Mouse (Mus musculus): ENCODE results near the gene Med12l. TPM values are rescaled to one million over a fixed set of nuclear protein-coding genes. Genes with fewer than 3 reads are reported as not detected.

Gene Med12l
- total and polyA plus RNA-seq, 3 experiments: 0.93 to 2.0 (median 1.5) TPM

Other genes with a start within 250 kb of the Med12l start
- gene Mindy4b-ps, start 183.5 kb upstream of the Med12l start, total RNA-seq (2012; rRNA removed): not detected in 2 replicates
- not detected in 2 replicates for gene Mindy4b-ps, start 183.5 kb upstream of the Med12l start, total RNA-seq (2014; rRNA removed)
- gene Mindy4b-ps, start 183.5 kb upstream of the Med12l start, polyA plus RNA-seq (2012; ENCODE audit: insufficient read length, low read depth): not detected in 2 replicates
- not detected in 2 replicates for gene Clrn1, start 120.5 kb upstream of the Med12l start, total RNA-seq (2012; rRNA removed)
- gene Clrn1, start 120.5 kb upstream of the Med12l start, total RNA-seq (2014; rRNA removed): not detected in 2 replicates
- gene Clrn1, start 120.5 kb upstream of the Med12l start, polyA plus RNA-seq (2012; ENCODE audit: insufficient read length, low read depth): not detected in 2 replicates
- gene Gpr171, start 96.0 kb downstream of the Med12l start, total RNA-seq (2012; rRNA removed): 12.6 and 15.4 TPM in 2 replicates
- gene Gpr171, start 96.0 kb downstream of the Med12l start, total RNA-seq (2014; rRNA removed): 59.4 and 65.8 TPM in 2 replicates
- gene Gpr171, start 96.0 kb downstream of the Med12l start, polyA plus RNA-seq (2012; ENCODE audit: insufficient read length, low read depth): 18.4 and 20.9 TPM in 2 replicates
- 0.25 and 0.34 TPM in 2 replicates for gene P2ry14, start 147.8 kb downstream of the Med12l start, total RNA-seq (2012; rRNA removed)
- 0.24 and 0.32 TPM in 2 replicates for gene P2ry14, start 147.8 kb downstream of the Med12l start, total RNA-seq (2014; rRNA removed)
- gene P2ry14, start 147.8 kb downstream of the Med12l start, polyA plus RNA-seq (2012; ENCODE audit: insufficient read length, low read depth): 0.20 and 0.46 TPM in 2 replicates
- gene Gpr87, start 189.3 kb downstream of the Med12l start, total RNA-seq (2012; rRNA removed): not detected in 2 replicates
- gene Gpr87, start 189.3 kb downstream of the Med12l start, total RNA-seq (2014; rRNA removed): not detected in 2 replicates
- not detected in 2 replicates for gene Gpr87, start 189.3 kb downstream of the Med12l start, polyA plus RNA-seq (2012; ENCODE audit: insufficient read length, low read depth)
- 0.08 and 0.38 TPM in 2 replicates for gene P2ry13, start 205.1 kb downstream of the Med12l start, total RNA-seq (2012; rRNA removed)
- 1.2 and 1.3 TPM in 2 replicates for gene P2ry13, start 205.1 kb downstream of the Med12l start, total RNA-seq (2014; rRNA removed)
- gene P2ry13, start 205.1 kb downstream of the Med12l start, polyA plus RNA-seq (2012; ENCODE audit: insufficient read length, low read depth): 1.1 and 1.2 TPM in 2 replicates